ENCODE assay signal across 22 mouse cellular contexts in the genomic region with DNA sequence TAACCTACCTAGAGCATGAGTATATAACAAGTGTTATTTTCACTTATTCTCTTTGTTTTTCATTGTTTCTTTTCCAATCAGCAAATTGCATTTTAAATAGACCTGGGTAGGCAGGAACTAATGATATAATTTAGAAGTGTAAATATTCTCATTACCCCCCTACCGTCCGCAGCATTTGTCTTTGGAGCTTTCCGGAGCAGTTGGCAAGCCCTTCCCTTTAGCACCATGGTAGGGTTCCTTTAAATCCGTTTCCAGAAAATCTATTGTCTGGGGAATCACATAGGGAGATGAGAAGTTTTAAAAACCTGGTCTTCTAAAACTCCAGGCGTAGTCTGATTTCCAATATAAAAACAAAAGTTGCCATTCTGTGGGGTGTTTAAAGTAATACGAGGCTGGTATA. TPM values are rescaled to one million over a fixed set of nuclear protein-coding genes. Genes with fewer than 3 reads are reported as not detected.
DNase-seq lines count a peak whose midpoint lies in the region; ATAC-seq and TF ChIP-seq lines count a peak whose summit lies in the region.
"Had no signal": no experiment of that assay in that cellular context is flagged by ENCODE, and none has a peak within 500 bp of the region (broad histone marks: within the 10 kb centered on the region; RNA-seq: fewer than 3 reads in every experiment).

No protein-coding gene starts in this region.

- H3K4me3 ChIP-seq in heart, embryonic 11.5 days (ENCODE audit: low read depth, low read length), result no peak overlapping the region
- no peak overlapping the region for H3K4me3 ChIP-seq in midbrain, embryonic 11.5 days (ENCODE audit: low read depth, low read length)
- H3K4me3 ChIP-seq in midbrain, postnatal 0 days (ENCODE audit: low read depth, low read length), result no peak overlapping the region

- no peak overlapping the region for H3K27ac ChIP-seq in heart, embryonic 11.5 days (ENCODE audit: low read depth, low read length)
- H3K27ac ChIP-seq in midbrain, embryonic 11.5 days (ENCODE audit: low read depth, low read length), result no peak overlapping the region
- no peak overlapping the region for H3K27ac ChIP-seq in midbrain, postnatal 0 days (ENCODE audit: low read depth, low read length)

- H3K36me3 ChIP-seq in heart, embryonic 11.5 days (ENCODE audit: control insufficient read depth, insufficient read depth, low read length), result no peaks in the 10 kb centered on the region
- H3K36me3 ChIP-seq in midbrain, embryonic 11.5 days (ENCODE audit: control insufficient read depth, insufficient read depth, low read length), result no peaks in the 10 kb centered on the region
- H3K36me3 ChIP-seq in midbrain, postnatal 0 days (ENCODE audit: insufficient read depth, low read length), result no peaks in the 10 kb centered on the region
- H3K36me3 ChIP-seq: G1E had no signal

- no peak overlapping the region for H3K9ac ChIP-seq in heart, embryonic 11.5 days (ENCODE audit: low read depth, low read length)
- no peak overlapping the region for H3K9ac ChIP-seq in midbrain, embryonic 11.5 days (ENCODE audit: low read length)
- no peak overlapping the region for H3K9ac ChIP-seq in midbrain, postnatal 0 days (replicated peaks; ENCODE audit: low read length, poor library complexity, severe bottlenecking)

- DNase-seq in cerebellum, adult 9-10 months, result peak; percentile 56
- no peak for DNase-seq in cerebellum, adult 11-12 months
- DNase-seq in heart, adult 11 months, result peak; percentile 64
- DNase-seq in midbrain, embryonic 11.5 days (ENCODE audit: low spot score, missing footprints), result peak; percentile 80
- no peak for DNase-seq in midbrain, postnatal 0 days (ENCODE audit: low spot score)
- DNase-seq in brain, adult 2 months (ENCODE audit: low read depth, low spot score), result peak; percentile 41
- no peak for DNase-seq in thymus, postnatal 0 days (ENCODE audit: low spot score)
- DNase-seq: adrenal gland, adult 2 months; adrenal gland, adult 8-10 months; adrenal gland, postnatal 10 days; adrenal gland, postnatal 14 days; adrenal gland, postnatal 25 days; adrenal gland, postnatal 36 days; B cell, adult 2 months; cerebellum, adult 11 months had no signal

- no peak overlapping the region for H3K4me2 ChIP-seq in heart, embryonic 11.5 days
- H3K4me2 ChIP-seq in midbrain, embryonic 11.5 days, result no peak overlapping the region
- H3K4me2 ChIP-seq in midbrain, postnatal 0 days (ENCODE audit: low read depth, low read length, poor library complexity, severe bottlenecking), result no peak overlapping the region

- peaks cover 36% of the 10 kb centered on the region for H3K4me1 ChIP-seq in heart, embryonic 11.5 days (ENCODE audit: control insufficient read depth, insufficient read depth, low read length)
- peaks cover 25% of the 10 kb centered on the region for H3K4me1 ChIP-seq in midbrain, embryonic 11.5 days (ENCODE audit: control insufficient read depth, insufficient read depth, low read length)
- peaks cover 10% of the 10 kb centered on the region; the same call in 1 of the 2 replicates for H3K4me1 ChIP-seq in midbrain, postnatal 0 days (ENCODE audit: insufficient read depth, low read length)

- ATAC-seq in heart, embryonic 11.5 days (replicated peaks; ENCODE audit: insufficient number of reproducible peaks, low FRiP score, low TSS enrichment), result no peak
- no peak for ATAC-seq in midbrain, embryonic 11.5 days (ENCODE audit: low FRiP score)
- ATAC-seq in midbrain, postnatal 0 days (ENCODE audit: low FRiP score), result no peak
- ATAC-seq: activated CD4-positive, CD25-positive, alpha-beta regulatory T cell, adult 4 months; CD4-positive, CD25-positive, alpha-beta regulatory T cell, adult 4 months had no signal

- TF ChIP-seq CTCF in midbrain, postnatal 0 days (IDR thresholded peaks at IDR 0.05), result no peak

- no peaks in the 10 kb centered on the region for H3K27me3 ChIP-seq in heart, embryonic 11.5 days (ENCODE audit: control insufficient read depth, insufficient read depth, low read length)
- no peaks in the 10 kb centered on the region; the same call in 1 of the 2 replicates for H3K27me3 ChIP-seq in midbrain, embryonic 11.5 days (ENCODE audit: control insufficient read depth, insufficient read depth, low read length)
- no peaks in the 10 kb centered on the region for H3K27me3 ChIP-seq in midbrain, postnatal 0 days (ENCODE audit: insufficient read depth, low read length)
- H3K27me3 ChIP-seq: CH12.LX, Patski had no signal

- no peaks in the 10 kb centered on the region for H3K9me3 ChIP-seq in heart, embryonic 11.5 days (replicated peaks; ENCODE audit: control insufficient read depth, low read length)
- H3K9me3 ChIP-seq in midbrain, embryonic 11.5 days (ENCODE audit: control insufficient read depth, low read length), result no peaks in the 10 kb centered on the region
- H3K9me3 ChIP-seq in midbrain, postnatal 0 days (ENCODE audit: low read length), result no peaks in the 10 kb centered on the region
- H3K9me3 ChIP-seq: G1E had no signal

- WGBS in heart, embryonic 11.5 days (ENCODE audit: insufficient replicate concordance), result 65% methylated on average over 6 of the region's 6 CpGs
- WGBS in midbrain, embryonic 11.5 days, result 40% methylated on average over 6 of the region's 6 CpGs
- 51% methylated on average over 6 of the region's 6 CpGs for WGBS in midbrain, postnatal 0 days

RNA-seq across cellular contexts. Expression of a gene that starts 59.5 kb away (rescaled TPM):
- 64.5 and 85.7 TPM in 2 replicates for polyA plus RNA-seq in heart, embryonic 11.5 days (2014; fragmentation: Nextera tagmentation; extraction: Ambion mirVana)
- 44.6 and 49.8 TPM in 2 replicates for polyA plus RNA-seq in midbrain, embryonic 11.5 days (2014; fragmentation: Nextera tagmentation; extraction: Ambion mirVana)
- 49.3 and 50.3 TPM in 2 replicates for total RNA-seq in midbrain, postnatal 0 days (2014; rRNA removed)
- polyA plus RNA-seq in midbrain, postnatal 0 days (2015; fragmentation: Nextera tagmentation; extraction: Ambion mirVana), result 59.7 and 62.9 TPM in 2 replicates
- 8.1 and 8.8 TPM in 2 replicates for polyA plus RNA-seq in thymus, postnatal 0 days (2015; fragmentation: Nextera tagmentation; extraction: Ambion mirVana)
- total RNA-seq: CH12.LX, MEL had no signal

Comparison
In these comparisons a context has a peak if more than half of its experiments do, and no peak if none do; other contexts are left out.
1. DNase-seq: peak in cerebellum, adult 9-10 months (single experiment), heart, adult 11 months (single experiment), midbrain, embryonic 11.5 days (single experiment) and brain, adult 2 months (single experiment); none in cerebellum, adult 11-12 months (single experiment), midbrain, postnatal 0 days (single experiment) and thymus, postnatal 0 days (single experiment).